Mouse (Mus musculus) MEL (cell line): ENCODE measurements at regions not wholly inside any gene's neighbourhood (a gene's known extent, or its start where the extent isn't known, plus 50 kb on each side); places are given as distances from the start of the nearest gene placed in this dataset.

ENCODE experiments used
- DNase-seq: peaks from one replicate; pipeline ENCODE4 v3.0.0; 2011; ENCODE audit warnings: low read depth, low spot score
- H3K27ac ChIP-seq: 2 replicates; pipeline ENCODE4 v1.5.1; 2012; ENCODE audit warnings: low read depth, mild to moderate bottlenecking, control low read depth, low read length, moderate library complexity; ENCODE audit not compliant: control insufficient read depth
- H3K27me3 ChIP-seq, 2 experiments: fragments of 150-350 bp in 1 of 2; sonication (generic) in 1 of 2; 2 replicates each; pipeline ENCODE4 v1.6.1; 2012; ENCODE audit warnings: low read length in 2 of 2, mild to moderate bottlenecking in 2 of 2, improper control_type of control experiment in 1 of 2, moderate library complexity in 1 of 2; ENCODE audit not compliant: insufficient read depth in 2 of 2, control insufficient read depth in 1 of 2
- H3K36me3 ChIP-seq, 2 experiments: 2 replicates each; pipeline ENCODE4 v1.6.1; 2012 to 2014; ENCODE audit warnings: low read length in 2 of 2, improper control_type of control experiment in 1 of 2, inconsistent platforms in 1 of 2, mild to moderate bottlenecking in 1 of 2; ENCODE audit not compliant: insufficient read depth in 2 of 2, control insufficient read depth in 1 of 2
- H3K4me1 ChIP-seq, 2 experiments: fragments of 150-350 bp in 1 of 2; sonication (generic) in 1 of 2; 2 replicates each; pipeline ENCODE4 v1.6.1; 2012; ENCODE audit warnings: low read length in 2 of 2, improper control_type of control experiment in 1 of 2, mild to moderate bottlenecking in 1 of 2; ENCODE audit not compliant: insufficient read depth in 2 of 2, control insufficient read depth in 1 of 2
- H3K4me3 ChIP-seq, 2 experiments: fragments of 150-350 bp in 1 of 2; sonication (generic) in 1 of 2; 2 replicates each; pipeline ENCODE4 v1.5.1; 2012; ENCODE audit warnings: low read depth in 2 of 2, low read length in 2 of 2, mild to moderate bottlenecking in 2 of 2, moderate library complexity in 2 of 2, control low read depth in 1 of 2, improper control_type of control experiment in 1 of 2; ENCODE audit not compliant: control insufficient read depth in 1 of 2, insufficient read depth in 1 of 2
- H3K79me2 ChIP-seq: 2 replicates; pipeline ENCODE4 v1.6.1; 2012; ENCODE audit warnings: mild to moderate bottlenecking, low read length, moderate library complexity; ENCODE audit not compliant: control insufficient read depth, poor library complexity, insufficient read depth
- H3K9ac ChIP-seq: 2 replicates; pipeline ENCODE4 v1.6.1; 2012; ENCODE audit warnings: low read depth, mild to moderate bottlenecking, control low read depth, low read length, moderate library complexity; ENCODE audit not compliant: control insufficient read depth, poor library complexity, severe bottlenecking
- H3K9me3 ChIP-seq: fragments of 150-350 bp; sonication (generic); replicated peaks from 2 replicates; pipeline ENCODE4 v1.6.1; 2012; ENCODE audit warnings: mild to moderate bottlenecking, low read length, improper control_type of control experiment, moderate library complexity; ENCODE audit not compliant: insufficient read depth
- BHLHE40 ChIP-seq: IDR thresholded peaks from 2 replicates; pipeline ENCODE4 v1.6.1; 2012; ENCODE audit warnings: low read depth, mild to moderate bottlenecking, inconsistent platforms, low read length, improper control_type of control experiment, borderline replicate concordance
- CHD1 ChIP-seq: IDR thresholded peaks from 2 replicates; pipeline ENCODE4 v1.6.1; 2012; ENCODE audit warnings: low read depth, mild to moderate bottlenecking, inconsistent platforms, low read length, improper control_type of control experiment
- CHD2 ChIP-seq: IDR thresholded peaks from 2 replicates; pipeline ENCODE4 v1.6.1; 2011; ENCODE audit warnings: low read length, improper control_type of control experiment
- CTCF ChIP-seq, 3 experiments: IDR thresholded peaks in 2 of 3; conservative IDR thresholded peaks in 1 of 3; 2 replicates each; pipeline ENCODE4 v1.5.1; 2011 to 2012; ENCODE audit warnings: low read length in 3 of 3, low read depth in 2 of 3, mild to moderate bottlenecking in 2 of 3, improper control_type of control experiment in 1 of 3, inconsistent platforms in 1 of 3, mixed read lengths in 1 of 3, moderate library complexity in 1 of 3; ENCODE audit not compliant: control insufficient read depth in 1 of 3, insufficient read depth in 1 of 3, poor library complexity in 1 of 3, severe bottlenecking in 1 of 3
- E2F4 ChIP-seq: IDR thresholded peaks from 2 replicates; pipeline ENCODE4 v1.6.1; 2011; ENCODE audit warnings: low read depth, low read length, improper control_type of control experiment, borderline replicate concordance
- ELF1 ChIP-seq: IDR thresholded peaks from 2 replicates; pipeline ENCODE4 v1.6.1; 2014; ENCODE audit warnings: low read depth, mild to moderate bottlenecking, inconsistent platforms, low read length, improper control_type of control experiment, moderate library complexity
- ETS1 ChIP-seq: IDR thresholded peaks from 2 replicates; pipeline ENCODE4 v1.6.1; 2012; ENCODE audit warnings: low read depth, mild to moderate bottlenecking, inconsistent platforms, low read length, improper control_type of control experiment, moderate library complexity
- GATA1 ChIP-seq: IDR thresholded peaks from 2 replicates; pipeline ENCODE4 v1.6.1; 2011; ENCODE audit warnings: low read depth, low read length, improper control_type of control experiment
- HCFC1 ChIP-seq: IDR thresholded peaks from 2 replicates; pipeline ENCODE4 v1.6.1; 2012; ENCODE audit warnings: low read depth, mild to moderate bottlenecking, inconsistent platforms, low read length, improper control_type of control experiment, moderate library complexity
- JUND ChIP-seq: IDR thresholded peaks from 2 replicates; pipeline ENCODE4 v1.6.1; 2011; ENCODE audit warnings: low read depth, mild to moderate bottlenecking, improper control_type of control experiment, low read length
- KAT2A ChIP-seq: conservative IDR thresholded peaks from 2 replicates; pipeline ENCODE4 v1.6.1; 2012; ENCODE audit warnings: low read depth, low read length, improper control_type of control experiment, inconsistent platforms
- MAZ ChIP-seq: IDR thresholded peaks from 2 replicates; pipeline ENCODE4 v1.6.1; 2012; ENCODE audit warnings: low read depth, mild to moderate bottlenecking, inconsistent platforms, low read length, improper control_type of control experiment
- MEF2A ChIP-seq: IDR thresholded peaks from 2 replicates; pipeline ENCODE4 v1.6.1; 2014; ENCODE audit warnings: low read depth, mild to moderate bottlenecking, inconsistent platforms, low read length, improper control_type of control experiment; ENCODE audit not compliant: poor library complexity, insufficient replicate concordance, severe bottlenecking; ENCODE audit errors: extremely low read depth
- MXI1 ChIP-seq: IDR thresholded peaks from 2 replicates; pipeline ENCODE4 v1.6.1; 2011; ENCODE audit warnings: mild to moderate bottlenecking, low read depth, low read length, improper control_type of control experiment
- MYC ChIP-seq: IDR thresholded peaks from 2 replicates; pipeline ENCODE4 v1.6.1; 2011; ENCODE audit warnings: low read depth, mild to moderate bottlenecking, low read length, improper control_type of control experiment, moderate library complexity
- NRF1 ChIP-seq: IDR thresholded peaks from 2 replicates; pipeline ENCODE4 v1.6.1; 2014; ENCODE audit warnings: low read depth, mild to moderate bottlenecking, inconsistent platforms, low read length, improper control_type of control experiment, moderate library complexity; ENCODE audit not compliant: poor library complexity, insufficient read depth, severe bottlenecking
- RAD21 ChIP-seq: IDR thresholded peaks from 2 replicates; pipeline ENCODE4 v1.6.1; 2011; ENCODE audit warnings: mild to moderate bottlenecking, low read depth, low read length, improper control_type of control experiment
- RCOR1 ChIP-seq: IDR thresholded peaks from 2 replicates; pipeline ENCODE4 v1.6.1; 2012; ENCODE audit warnings: low read depth, mild to moderate bottlenecking, inconsistent platforms, low read length, improper control_type of control experiment
- SIN3A ChIP-seq: IDR thresholded peaks from 2 replicates; pipeline ENCODE4 v1.6.1; 2012; ENCODE audit warnings: low read length, improper control_type of control experiment, inconsistent platforms
- SMC3 ChIP-seq: IDR thresholded peaks from 2 replicates; pipeline ENCODE4 v1.6.1; 2011; ENCODE audit warnings: low read depth, low read length, improper control_type of control experiment
- TAL1 ChIP-seq: IDR thresholded peaks from 2 replicates; pipeline ENCODE4 v1.6.1; 2012; ENCODE audit warnings: mild to moderate bottlenecking, inconsistent platforms, low read length, moderate library complexity, mixed read lengths
- TBP ChIP-seq: IDR thresholded peaks from 2 replicates; pipeline ENCODE4 v1.8.0; 2011; ENCODE audit warnings: low read depth, low read length, improper control_type of control experiment
- USF1 ChIP-seq: IDR thresholded peaks from 2 replicates; pipeline ENCODE4 v1.6.1; 2014; ENCODE audit warnings: low read depth, mild to moderate bottlenecking, inconsistent platforms, low read length, improper control_type of control experiment, moderate library complexity
- USF2 ChIP-seq, 2 experiments: IDR thresholded peaks; 2 replicates each; pipeline ENCODE4 v1.6.1; 2011 to 2012; ENCODE audit warnings: improper control_type of control experiment in 2 of 2, low read length in 2 of 2, borderline replicate concordance in 1 of 2, inconsistent platforms in 1 of 2, low read depth in 1 of 2, mild to moderate bottlenecking in 1 of 2; ENCODE audit not compliant: insufficient read depth in 1 of 2
- ZC3H11A ChIP-seq: IDR thresholded peaks from 2 replicates; pipeline ENCODE4 v1.6.1; 2012; ENCODE audit warnings: low read depth, mild to moderate bottlenecking, inconsistent platforms, low read length, improper control_type of control experiment
- ZKSCAN1 ChIP-seq: IDR thresholded peaks from 2 replicates; pipeline ENCODE4 v1.6.1; 2012; ENCODE audit warnings: low read depth, mild to moderate bottlenecking, inconsistent platforms, low read length, improper control_type of control experiment, moderate library complexity
- ZMIZ1 ChIP-seq: IDR thresholded peaks from 2 replicates; pipeline ENCODE4 v1.6.1; 2012; ENCODE audit warnings: low read depth, mild to moderate bottlenecking, inconsistent platforms, low read length, improper control_type of control experiment, moderate library complexity
- ZNF384 ChIP-seq: IDR thresholded peaks from 2 replicates; pipeline ENCODE4 v1.6.1; 2012; ENCODE audit warnings: low read depth, mild to moderate bottlenecking, inconsistent platforms, low read length, improper control_type of control experiment

GRCm38 (mm10) chr6:126475555-126475954 lies 59.7 kb downstream of the Kcna5 start:
- H3K9me3 ChIP-seq: no peaks in the 10 kb centered on the region
- TF ChIP-seq CHD1 (no peak), HCFC1 (no peak), TAL1 (no peak), NRF1 (no peak), JUND (no peak), MYC (no peak), MAZ (no peak), RAD21 (no peak), ZNF384 (no peak), TBP (no peak), ZC3H11A (no peak), MXI1 (no peak), SIN3A (no peak), ZKSCAN1 (no peak), MEF2A (no peak), E2F4 (no peak), ETS1 (no peak), RCOR1 (no peak), GATA1 (no peak), BHLHE40 (no peak)
- TF ChIP-seq, all 39 proteins: peak for 0
- H3K36me3 ChIP-seq: no peaks in the 10 kb centered on the region
- H3K4me3 ChIP-seq: no peak overlapping the region
- no peak overlapping the region for H3K9ac ChIP-seq
- DNase-seq: no peak
- H3K27ac ChIP-seq: no peak overlapping the region
- no peaks in the 10 kb centered on the region for H3K79me2 ChIP-seq
- no peaks in the 10 kb centered on the region for H3K4me1 ChIP-seq
- no peaks in the 10 kb centered on the region; a peak in 1 of 4 replicates for H3K27me3 ChIP-seq

GRCm38 (mm10) chr6:126453751-126454150 lies 81.5 kb downstream of the Kcna5 start:
- no peak for TF ChIP-seq ZKSCAN1
- TF ChIP-seq USF2 (IDR thresholded peaks at IDR 0.05; ENCODE audit: borderline replicate concordance in 1 of 2, insufficient read depth in 1 of 2, low read depth in 1 of 2, low read length in 2 of 2): no peak
- TF ChIP-seq ELF1: no peak
- no peak for TF ChIP-seq TBP
- no peak for TF ChIP-seq ZMIZ1
- no peak for TF ChIP-seq KAT2A
- no peak for TF ChIP-seq MYC
- TF ChIP-seq USF1: no peak
- TF ChIP-seq ZNF384: no peak
- no peak for TF ChIP-seq CHD2
- TF ChIP-seq SMC3: no peak
- TF ChIP-seq CTCF (IDR thresholded peaks at IDR 0.05 in 2 of 3, conservative IDR thresholded peaks at IDR 0.05 in 1 of 3; ENCODE audit: control insufficient read depth in 1 of 3, insufficient read depth in 1 of 3, low read depth in 2 of 3, low read length in 3 of 3, poor library complexity in 1 of 3, severe bottlenecking in 1 of 3): no peak
- TF ChIP-seq MXI1: no peak
- TF ChIP-seq ZC3H11A: no peak
- TF ChIP-seq SIN3A: no peak
- no peak for TF ChIP-seq HCFC1
- Histone ChIP-seq H3K27me3 (no peaks in the 10 kb centered on the region), H3K9ac (no peak overlapping the region), H3K36me3 (no peaks in the 10 kb centered on the region), H3K4me3 (no peak overlapping the region), H3K4me1 (no peaks in the 10 kb centered on the region), H3K27ac (no peak overlapping the region), H3K9me3 (no peaks in the 10 kb centered on the region), H3K79me2 (no peaks in the 10 kb centered on the region)
- DNase-seq: no peak
